Mouse (Mus musculus) A20 (cell line): ENCODE measurements around the gene Thoc7.

Source experiments
- DNase-seq: peaks from one replicate; pipeline ENCODE4 v3.0.0-alpha.2; 2011; ENCODE audit warnings: low read depth, low spot score

The Thoc7 gene

DNA sequence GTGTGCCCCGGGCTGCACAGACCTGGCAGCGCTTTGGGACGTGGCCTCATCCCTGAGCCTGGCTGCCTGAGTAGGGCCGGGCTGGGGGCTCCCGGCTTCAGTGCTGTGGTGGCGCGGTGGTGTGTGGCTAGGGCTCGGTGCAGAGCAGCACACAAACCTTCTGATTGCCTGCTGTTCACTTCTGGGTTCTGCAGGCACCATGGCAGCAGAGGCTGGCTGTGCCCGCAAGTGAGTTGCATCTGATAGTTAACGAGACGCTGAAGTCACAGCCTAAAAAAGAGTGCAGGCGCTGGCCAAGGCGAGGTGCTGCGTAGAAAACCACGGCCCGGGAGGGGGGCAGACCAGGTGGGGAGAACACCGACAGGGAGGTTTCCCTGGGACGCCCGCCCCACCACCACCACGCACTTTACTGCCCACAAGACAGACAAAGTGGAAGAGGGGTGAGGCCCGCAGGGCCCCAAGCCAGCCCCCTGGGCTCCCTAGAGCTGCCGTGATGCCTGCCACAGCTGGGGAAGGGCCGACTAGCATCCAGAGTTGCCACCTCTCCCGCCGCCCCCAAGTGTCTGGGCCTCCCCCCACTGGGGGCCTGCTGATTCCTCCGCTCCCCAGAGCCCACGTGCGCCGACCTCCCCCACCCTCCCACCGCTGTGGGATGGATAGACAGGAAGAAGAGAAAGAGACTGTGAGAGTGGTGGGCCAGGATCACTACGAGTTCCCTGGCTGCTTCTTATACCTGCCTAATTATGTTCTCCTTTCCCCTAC lies 28.2 kb downstream of the Thoc7 start:
- DNase-seq: no peak

DNA sequence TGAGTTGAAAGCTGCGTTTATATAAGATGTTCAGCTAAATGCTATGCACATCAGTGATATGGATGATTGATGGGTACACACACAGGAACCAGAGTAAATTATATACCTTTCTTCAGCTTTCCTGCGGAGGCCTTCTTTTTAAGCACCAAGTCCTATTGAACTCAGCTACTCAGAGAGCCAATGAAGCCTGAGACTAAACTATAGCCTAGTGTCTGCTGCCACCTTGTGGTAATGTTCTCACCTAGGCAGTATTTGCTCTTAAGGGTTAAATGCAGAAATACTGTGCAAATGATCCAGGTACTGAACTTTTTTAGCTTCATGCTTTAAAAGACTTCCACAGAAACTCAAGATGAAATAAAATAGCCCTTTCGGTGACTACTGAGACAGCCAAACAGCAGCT lies 44.0 kb downstream of the Thoc7 start:
- peak; percentile 67 for DNase-seq

DNA sequence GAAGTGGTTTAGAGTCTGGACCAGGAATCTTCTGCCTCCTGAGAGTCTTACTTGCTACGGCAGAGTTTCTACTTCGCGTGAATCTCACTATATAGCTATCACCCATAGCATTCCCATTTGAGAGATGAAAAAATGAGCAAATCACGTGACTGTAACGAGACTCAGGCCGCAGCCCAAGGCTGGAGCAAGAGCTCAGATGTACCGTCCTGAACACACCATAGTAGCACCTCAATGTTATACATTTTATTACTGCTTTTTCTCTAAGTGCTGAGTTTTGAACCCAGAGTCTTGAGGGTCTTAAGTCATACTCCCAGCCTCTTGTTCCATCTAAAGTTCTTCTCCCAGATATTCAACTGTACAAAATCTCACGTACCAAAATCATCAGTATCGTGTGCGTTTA lies 44.4 kb downstream of the Thoc7 start:
- DNase-seq: no peak

DNA sequence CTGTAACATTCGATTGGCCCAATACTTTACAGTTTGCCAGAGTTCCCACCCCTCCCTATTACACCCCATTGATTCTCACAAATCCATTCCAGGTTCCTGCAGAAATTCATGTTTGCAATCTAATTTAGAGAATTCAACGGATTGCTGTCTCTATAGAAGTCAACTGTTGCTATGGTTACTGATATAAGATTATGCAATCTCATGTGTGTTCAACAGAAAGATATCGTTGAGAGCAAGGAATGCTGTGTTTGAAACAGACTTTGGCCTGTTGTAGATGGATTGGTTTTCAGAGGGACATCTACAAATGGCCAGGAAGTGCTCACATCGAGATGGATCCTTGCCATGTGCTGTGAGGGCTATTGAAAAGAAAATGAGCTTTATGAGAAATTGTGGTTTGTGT lies 46.4 kb downstream of the Thoc7 start:
- no peak for DNase-seq

DNA sequence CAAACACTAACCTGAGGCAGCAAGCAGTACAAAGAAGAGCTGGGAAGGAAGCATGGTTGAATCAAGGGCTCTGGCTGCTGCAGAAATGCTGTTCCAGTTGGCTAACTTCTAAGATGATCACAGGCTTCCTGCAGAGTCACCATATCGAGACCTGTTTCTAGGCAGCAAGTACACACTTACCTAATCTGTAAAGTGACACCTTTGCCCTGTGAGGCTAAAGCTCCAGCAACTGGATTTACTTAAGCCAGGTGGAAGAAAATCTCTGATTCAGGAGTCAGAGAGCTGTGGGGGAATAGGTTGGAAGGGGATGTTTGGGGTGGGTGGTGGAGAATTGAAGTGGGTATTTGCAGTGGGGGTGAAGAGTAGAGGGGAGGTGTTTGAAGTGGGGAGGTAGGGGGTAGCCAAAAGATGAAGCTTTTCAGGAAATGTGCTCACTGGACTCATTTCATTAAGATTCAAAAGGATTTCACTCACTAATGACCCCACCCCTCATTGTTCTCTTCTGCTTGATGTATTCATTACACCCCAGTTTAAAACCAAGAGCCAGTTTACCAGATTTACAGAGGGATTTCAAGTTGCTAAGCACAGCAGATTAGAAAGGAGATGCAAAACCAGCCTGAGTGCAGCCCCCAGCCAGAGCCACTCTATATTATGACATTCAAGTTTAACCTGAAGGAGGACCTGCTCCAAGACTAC lies 47.1 kb downstream of the Thoc7 start, which contains the start of gene Gm281:
Gm281 (minus strand) TSS at position 92 of the 696 bp plus-strand sequence.
- no peak for DNase-seq

DNA sequence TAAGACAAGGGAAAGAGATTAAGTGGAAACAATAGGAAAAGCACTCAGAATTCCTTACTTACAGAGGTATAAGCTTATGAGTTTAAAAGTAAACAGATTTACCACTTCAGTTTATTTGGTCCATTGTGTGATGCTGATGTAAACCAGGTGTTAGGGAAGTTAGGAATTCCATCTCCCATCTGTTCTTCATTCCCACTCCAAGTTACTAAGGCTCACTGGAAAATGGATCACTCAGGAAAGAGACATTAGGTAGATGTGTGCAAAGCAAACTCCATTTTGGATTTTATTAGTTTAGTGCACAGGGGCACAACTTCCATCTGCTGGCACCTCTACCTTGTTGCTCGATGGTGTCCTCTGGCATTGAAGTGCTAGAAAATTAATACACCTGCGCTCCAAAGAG lies 51.5 kb downstream of the Thoc7 start:
- DNase-seq: no peak

DNA sequence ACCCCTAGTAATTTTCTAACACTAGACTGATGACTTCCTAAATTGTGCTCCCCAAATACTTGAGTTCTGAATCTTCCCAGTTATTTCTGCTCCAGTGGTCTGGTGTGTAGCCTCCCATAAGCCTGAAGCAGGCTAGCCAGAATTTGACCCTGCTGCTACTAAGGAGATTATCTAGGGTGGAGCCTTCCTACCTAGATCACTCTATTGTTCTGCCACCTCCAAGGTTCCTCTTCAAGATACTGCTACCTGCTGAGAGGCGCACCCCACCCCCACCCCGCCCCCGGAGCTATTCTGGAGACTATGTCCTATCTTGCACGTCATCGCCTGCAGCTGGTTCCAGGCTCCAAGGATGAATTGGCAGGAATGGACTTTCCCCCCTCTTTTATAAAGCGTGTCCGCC lies 54.5 kb downstream of the Thoc7 start:
- DNase-seq: no peak

DNA sequence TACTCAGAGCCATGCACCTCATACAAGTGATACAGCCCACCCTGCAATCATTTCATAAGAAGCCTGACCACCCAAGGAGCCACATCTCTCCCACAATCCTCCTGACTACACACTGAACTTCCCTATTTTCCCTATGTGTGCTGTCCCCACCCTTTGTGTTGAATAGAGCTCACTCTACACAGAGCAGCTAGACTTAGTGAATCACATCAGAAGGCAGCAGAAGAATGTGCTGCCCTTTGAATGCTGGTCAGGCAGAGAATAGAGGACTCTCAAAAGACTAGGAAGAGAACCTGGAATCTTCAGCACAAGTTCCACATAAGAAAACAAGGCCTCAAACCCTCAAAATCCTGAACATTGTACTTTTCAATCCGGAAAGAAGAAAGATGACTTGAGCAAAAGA lies 55.2 kb downstream of the Thoc7 start:
- DNase-seq: no peak

DNA sequence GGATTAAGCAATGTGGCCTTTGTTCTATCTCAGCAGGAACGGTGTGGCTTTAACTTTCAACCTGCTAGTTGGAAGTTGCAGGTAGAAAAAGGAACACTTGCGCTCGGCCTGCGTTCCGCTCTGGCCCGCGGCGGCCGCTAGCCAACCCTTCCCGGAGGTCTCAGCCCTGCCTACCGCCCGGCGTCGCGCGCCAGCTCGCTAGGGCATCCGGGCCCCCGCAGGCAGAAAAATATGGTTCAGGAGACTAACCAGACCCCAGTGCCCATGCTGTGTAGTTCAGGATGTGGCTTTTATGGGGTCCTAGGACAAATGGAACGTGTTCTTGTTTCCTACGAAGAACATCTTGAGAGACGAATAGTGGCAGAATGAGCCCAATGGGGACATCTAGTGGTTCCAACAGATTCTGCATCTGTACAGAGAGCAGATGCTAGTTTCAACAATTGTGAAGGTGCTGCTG lies 60.0 kb downstream of the Thoc7 start:
- peak; percentile 30 for DNase-seq
